Mouse (Mus musculus) gonadal fat pad, adult 2 months (tissue): ENCODE measurements around the gene 2510009E07Rik. TPM values are rescaled to one million over a fixed set of nuclear protein-coding genes. Genes with fewer than 3 reads are reported as not detected.

Experiments used
- DNase-seq: peaks from one replicate; pipeline ENCODE4 v3.0.0-alpha.2; 2012; ENCODE audit warnings: low read depth
- polyA plus RNA-seq: library from polyadenylated mRNA; depleted of rRNA; stranded (reverse); fragments of >200 nt; gene quantifications from 2 replicates; pipeline ENCODE4 v1.2.3, GENCODE M21; 2012; rRNA removed

Gene 2510009E07Rik
- polyA plus RNA-seq, 1 experiment, result 15.7 TPM

- no peak for DNase-seq
Measured at GRCm38 (mm10) chr16:21636156-21636853, 58.2 kb downstream of the 2510009E07Rik start.

GRCm38 (mm10) chr16:21634460-21634859, 60.0 kb downstream of the 2510009E07Rik start:
- DNase-seq, result no peak

GRCm38 (mm10) chr16:21631815-21632222, 62.6 kb downstream of the 2510009E07Rik start:
- DNase-seq, result no peak

GRCm38 (mm10) chr16:21630614-21631013, 63.9 kb downstream of the 2510009E07Rik start:
- DNase-seq, result no peak

- no peak for DNase-seq
Measured at GRCm38 (mm10) chr16:21628061-21628591, 66.3 kb downstream of the 2510009E07Rik start.

GRCm38 (mm10) chr16:21627248-21627647, 67.2 kb downstream of the 2510009E07Rik start:
- peak; percentile 41 for DNase-seq

- DNase-seq, result no peak
Measured at GRCm38 (mm10) chr16:21625784-21626634, 68.5 kb downstream of the 2510009E07Rik start.

GRCm38 (mm10) chr16:21620630-21621029, 73.8 kb downstream of the 2510009E07Rik start:
- DNase-seq, result no peak

GRCm38 (mm10) chr16:21615802-21616201, 78.7 kb downstream of the 2510009E07Rik start:
- DNase-seq, result no peak

- DNase-seq, result no peak
Measured at GRCm38 (mm10) chr16:21610473-21610872, 84.0 kb downstream of the 2510009E07Rik start.

- no peak for DNase-seq
Measured at GRCm38 (mm10) chr16:21608176-21608865, 86.1 kb downstream of the 2510009E07Rik start.

GRCm38 (mm10) chr16:21607651-21608040, 86.8 kb downstream of the 2510009E07Rik start:
- DNase-seq, result no peak

- no peak for DNase-seq
Measured at GRCm38 (mm10) chr16:21607021-21607650, 87.3 kb downstream of the 2510009E07Rik start.

GRCm38 (mm10) chr16:21606249-21607020, 88.0 kb downstream of the 2510009E07Rik start:
- DNase-seq, result no peak

- no peak for DNase-seq
Measured at GRCm38 (mm10) chr16:21604354-21604753, 90.1 kb downstream of the 2510009E07Rik start.

Other genes starting within 250 kb of the 2510009E07Rik start
- 17.7 and 21.1 TPM in 2 replicates for gene Ehhadh, start 93.1 kb upstream of the 2510009E07Rik start, polyA plus RNA-seq
- gene Map3k13, start 99.7 kb upstream of the 2510009E07Rik start, polyA plus RNA-seq, result 0.88 and 1.1 TPM in 2 replicates